Mouse (Mus musculus) limb, embryonic 12.5 days (tissue): ENCODE measurements around the gene Wipf1. TPM values are rescaled to one million over a fixed set of nuclear protein-coding genes. Genes with fewer than 3 reads are reported as not detected.

ENCODE experiments used
- ATAC-seq: fragments of 200-750 bp; cut with Nextera tagmentation; 2 replicates; pipeline ENCODE4 v1.8.0; 2017; ENCODE audit warnings: low read depth, moderate TSS enrichment; ENCODE audit not compliant: insufficient number of reproducible peaks, insufficient read depth, low FRiP score, low TSS enrichment
- H3K27ac ChIP-seq: fragments of 300-500 bp; sonication (generic); 2 replicates; pipeline ENCODE4 v1.5.1; 2016; ENCODE audit warnings: mild to moderate bottlenecking, moderate library complexity
- H3K27me3 ChIP-seq: fragments of 300-500 bp; sonication (generic); 2 replicates; pipeline ENCODE4 v1.6.1; 2016; ENCODE audit warnings: mild to moderate bottlenecking, moderate library complexity
- H3K36me3 ChIP-seq: fragments of 300-500 bp; sonication (generic); 2 replicates; pipeline ENCODE4 v1.6.1; 2016; ENCODE audit warnings: mild to moderate bottlenecking, moderate library complexity
- H3K4me1 ChIP-seq: fragments of 300-500 bp; sonication (generic); replicated peaks from 2 replicates; pipeline ENCODE4 v1.6.1; 2016
- H3K4me2 ChIP-seq: fragments of 300-500 bp; sonication (generic); 2 replicates; pipeline ENCODE4 v1.6.1; 2016; ENCODE audit warnings: mild to moderate bottlenecking, moderate library complexity
- H3K4me3 ChIP-seq: fragments of 300-500 bp; sonication (generic); replicated peaks from 2 replicates; pipeline ENCODE4 v1.5.1; 2016; ENCODE audit warnings: mild to moderate bottlenecking
- H3K9ac ChIP-seq: fragments of 300-500 bp; sonication (generic); replicated peaks from 2 replicates; pipeline ENCODE4 v1.6.1; 2016; ENCODE audit warnings: mild to moderate bottlenecking, moderate library complexity
- H3K9me3 ChIP-seq: fragments of 300-500 bp; sonication (generic); 2 replicates; pipeline ENCODE4 v1.6.1; 2016; ENCODE audit warnings: mild to moderate bottlenecking, moderate library complexity
- WGBS: fragments of 180-500 bp; shearing (Covaris S2); methylation state at CpG from one replicate; pipeline ENCODE4 v1.1.7; 2016; 5-methylcytosine and 5-hydroxymethylcytosine counted together
- polyA plus RNA-seq: library from polyadenylated mRNA; unstranded; fragments of >200 nt; fragmentation: Nextera tagmentation; extraction: Ambion mirVana; gene quantifications from 2 replicates; pipeline ENCODE4 v1.2.1, GENCODE M21; 2016

Wipf1 gene
- 16.1 and 17.7 TPM in 2 replicates for polyA plus RNA-seq

- peak within 1 kb of the TSS; percentile 74 for H3K4me2 ChIP-seq
- WGBS, result 2% methylated on average over 65 of the region's 66 CpGs
- peak within 1 kb of the TSS; percentile 94 for H3K4me3 ChIP-seq
- H3K9me3 ChIP-seq, result no peaks in the 10 kb centered on the region
- peaks cover 35% of the 10 kb centered on the region for H3K4me1 ChIP-seq
- no peaks in the 10 kb centered on the region; the same call in 1 of the 2 replicates for H3K36me3 ChIP-seq
- H3K27me3 ChIP-seq, result no peaks in the 10 kb centered on the region
- peak within 1 kb of the TSS; percentile 98 for H3K9ac ChIP-seq
- H3K27ac ChIP-seq, result peak within 1 kb of the TSS; percentile 95
- peak; percentile 75 for ATAC-seq
These were observed at the start of gene Wipf1 for GRCm38 (mm10) chr2:73529356-73530330. TSS of gene Wipf1 (minus strand) at chr2:73529734.

- Histone ChIP-seq H3K27me3 (no peaks in the 10 kb centered on the region), H3K27ac (no peak overlapping the region), H3K9ac (no peak overlapping the region), H3K9me3 (no peaks in the 10 kb centered on the region), H3K4me1 (peaks cover 5% of the 10 kb centered on the region), H3K4me2 (no peak overlapping the region), H3K36me3 (no peaks in the 10 kb centered on the region), H3K4me3 (no peak overlapping the region)
- no peak for ATAC-seq
- 67% methylated on average over 5 of the region's 5 CpGs for WGBS
These were observed 49.6 kb upstream of the Wipf1 start for GRCm38 (mm10) chr2:73579168-73579567.

- ATAC-seq, result no peak
- no peak overlapping the region for H3K9ac ChIP-seq
- no peak overlapping the region for H3K4me3 ChIP-seq
- no peak overlapping the region for H3K27ac ChIP-seq
- H3K4me1 ChIP-seq, result peaks cover 27% of the 10 kb centered on the region
- H3K36me3 ChIP-seq, result no peaks in the 10 kb centered on the region
- H3K27me3 ChIP-seq, result no peaks in the 10 kb centered on the region
- H3K9me3 ChIP-seq, result no peaks in the 10 kb centered on the region
- H3K4me2 ChIP-seq, result no peak overlapping the region
- WGBS, result 48% methylated on average over 6 of the region's 6 CpGs
These were observed 44.9 kb upstream of the Wipf1 start for GRCm38 (mm10) chr2:73574418-73574817.

- Histone ChIP-seq H3K9ac (no peak overlapping the region), H3K36me3 (no peaks in the 10 kb centered on the region), H3K27me3 (no peaks in the 10 kb centered on the region), H3K4me1 (peaks cover 27% of the 10 kb centered on the region), H3K4me2 (0 out of 2 replicates have a peak overlapping the region, but pooled peaks have one; percentile 62), H3K27ac (peak overlapping the region; percentile 68), H3K4me3 (no peak overlapping the region), H3K9me3 (no peaks in the 10 kb centered on the region)
- ATAC-seq, result no peak
- WGBS, result 61% methylated on average over 4 of the region's 4 CpGs
These were observed 44.0 kb upstream of the Wipf1 start for GRCm38 (mm10) chr2:73573556-73573955.

- Histone ChIP-seq H3K27ac (peak overlapping the region; percentile 68), H3K4me1 (peaks cover 27% of the 10 kb centered on the region), H3K4me2 (peak overlapping the region; percentile 62), H3K27me3 (no peaks in the 10 kb centered on the region), H3K9me3 (no peaks in the 10 kb centered on the region), H3K4me3 (peak overlapping the region; percentile 35), H3K36me3 (no peaks in the 10 kb centered on the region), H3K9ac (peak overlapping the region; percentile 34; the same call in 1 of the 2 replicates)
- 6% methylated on average over 23 of the region's 23 CpGs for WGBS
- ATAC-seq, result peak; percentile 66; the same call in 1 of the 2 replicates
These were observed 43.2 kb upstream of the Wipf1 start for GRCm38 (mm10) chr2:73572539-73573372.

- Histone ChIP-seq H3K27me3 (no peaks in the 10 kb centered on the region), H3K4me1 (peaks cover 27% of the 10 kb centered on the region), H3K9me3 (no peaks in the 10 kb centered on the region), H3K9ac (no peak overlapping the region), H3K4me2 (no peak overlapping the region), H3K27ac (no peak overlapping the region), H3K4me3 (no peak overlapping the region), H3K36me3 (no peaks in the 10 kb centered on the region)
- no peak for ATAC-seq
- WGBS, result 66% methylated on average over 6 of the region's 6 CpGs
These were observed 42.4 kb upstream of the Wipf1 start for GRCm38 (mm10) chr2:73571901-73572300.

- no peak overlapping the region for H3K4me2 ChIP-seq
- H3K36me3 ChIP-seq, result no peaks in the 10 kb centered on the region
- H3K9ac ChIP-seq, result no peak overlapping the region
- 94% methylated on average over 9 of the region's 9 CpGs for WGBS
- no peaks in the 10 kb centered on the region for H3K9me3 ChIP-seq
- no peak overlapping the region for H3K4me3 ChIP-seq
- no peak for ATAC-seq
- peaks cover 27% of the 10 kb centered on the region for H3K4me1 ChIP-seq
- H3K27ac ChIP-seq, result no peak overlapping the region
- H3K27me3 ChIP-seq, result no peaks in the 10 kb centered on the region
These were observed 41.8 kb upstream of the Wipf1 start for GRCm38 (mm10) chr2:73571304-73571703.

GRCm38 (mm10) chr2:73566989-73567605 is 37.6 kb upstream of the Wipf1 start:
- no peak overlapping the region for H3K27ac ChIP-seq
- H3K9me3 ChIP-seq, result no peaks in the 10 kb centered on the region
- H3K4me3 ChIP-seq, result no peak overlapping the region
- peaks cover 17% of the 10 kb centered on the region for H3K4me1 ChIP-seq
- peak overlapping the region; percentile 44 for H3K4me2 ChIP-seq
- 21% methylated on average over 8 of the region's 8 CpGs for WGBS
- no peak overlapping the region for H3K9ac ChIP-seq
- ATAC-seq, result no peak
- H3K36me3 ChIP-seq, result no peaks in the 10 kb centered on the region
- H3K27me3 ChIP-seq, result no peaks in the 10 kb centered on the region

GRCm38 (mm10) chr2:73566162-73566561 is 36.6 kb upstream of the Wipf1 start:
- WGBS, result 30% methylated on average over 7 of the region's 7 CpGs

GRCm38 (mm10) chr2:73563690-73564089 is 34.2 kb upstream of the Wipf1 start:
- H3K27me3 ChIP-seq, result no peaks in the 10 kb centered on the region

More at GRCm38 (mm10) chr2:73566162-73566561, 36.6 kb upstream of the Wipf1 start:
- Histone ChIP-seq H3K27ac (no peak overlapping the region), H3K36me3 (no peaks in the 10 kb centered on the region), H3K4me1 (peaks cover 14% of the 10 kb centered on the region), H3K4me2 (no peak overlapping the region), H3K9me3 (no peaks in the 10 kb centered on the region), H3K9ac (no peak overlapping the region), H3K4me3 (no peak overlapping the region), H3K27me3 (no peaks in the 10 kb centered on the region)
- no peak for ATAC-seq

More at GRCm38 (mm10) chr2:73563690-73564089, 34.2 kb upstream of the Wipf1 start:
- H3K4me2 ChIP-seq, result 0 out of 2 replicates have a peak overlapping the region, but pooled peaks have one; percentile 8
- H3K27ac ChIP-seq, result peak overlapping the region; percentile 73
- ATAC-seq, result no peak
- 12% methylated on average over 7 of the region's 7 CpGs for WGBS
- no peak overlapping the region for H3K9ac ChIP-seq
- H3K36me3 ChIP-seq, result no peaks in the 10 kb centered on the region
- peaks cover 20% of the 10 kb centered on the region for H3K4me1 ChIP-seq
- H3K4me3 ChIP-seq, result no peak overlapping the region
- no peaks in the 10 kb centered on the region for H3K9me3 ChIP-seq
